Mouse (Mus musculus) adipocyte (in vitro differentiated cells): ENCODE data around the gene Nt5c2.
A peak's percentile ranks its signal among the peaks of the same experiment; 100 is the strongest.

Experiments
- DNase-seq: peaks from one replicate; pipeline ENCODE4 v3.0.0-alpha.2; 2016; ENCODE audit warnings: low spot score

Gene Nt5c2

GRCm38 (mm10) chr19:47014447-47015381, at the start of gene Nt5c2, which contains the start of gene Ina:
Gene Nt5c2, minus strand, starts transcription at chr19:47015153.
Gene Ina, plus strand, starts transcription at chr19:47014698.
- no peak for DNase-seq

- DNase-seq = no peak
These were observed 42.7 kb upstream of the Nt5c2 start for GRCm38 (mm10) chr19:47057684-47058083.

GRCm38 (mm10) chr19:47053471-47053870, 38.5 kb upstream of the Nt5c2 start:
- DNase-seq = no peak

GRCm38 (mm10) chr19:47052927-47053326, 38.0 kb upstream of the Nt5c2 start:
- DNase-seq = no peak

GRCm38 (mm10) chr19:47050271-47051032, 35.5 kb upstream of the Nt5c2 start, which contains the start of gene Pcgf6:
Gene Pcgf6, minus strand, starts transcription at chr19:47050906.
- peak; percentile 65 for DNase-seq

GRCm38 (mm10) chr19:47049840-47050239, 34.9 kb upstream of the Nt5c2 start:
- DNase-seq = no peak

GRCm38 (mm10) chr19:47049061-47049460, 34.1 kb upstream of the Nt5c2 start:
- no peak for DNase-seq

- DNase-seq = no peak
These were observed 32.4 kb upstream of the Nt5c2 start for GRCm38 (mm10) chr19:47047236-47047833.

GRCm38 (mm10) chr19:47046343-47046742, 31.4 kb upstream of the Nt5c2 start:
- no peak for DNase-seq

- DNase-seq = peak; percentile 59
These were observed 28.7 kb upstream of the Nt5c2 start for GRCm38 (mm10) chr19:47043608-47044007.

- DNase-seq = peak; percentile 41
These were observed 25.9 kb upstream of the Nt5c2 start for GRCm38 (mm10) chr19:47040720-47041473.

GRCm38 (mm10) chr19:47036596-47036995, 21.6 kb upstream of the Nt5c2 start:
- DNase-seq = no peak

GRCm38 (mm10) chr19:47034916-47035315, 20.0 kb upstream of the Nt5c2 start:
- DNase-seq = no peak

- no peak for DNase-seq
These were observed 16.8 kb upstream of the Nt5c2 start for GRCm38 (mm10) chr19:47031770-47032169.

- DNase-seq = no peak
These were observed 14.8 kb upstream of the Nt5c2 start for GRCm38 (mm10) chr19:47029796-47030195.

GRCm38 (mm10) chr19:47026513-47026912, 11.6 kb upstream of the Nt5c2 start:
- DNase-seq = no peak

- no peak for DNase-seq
These were observed 10.0 kb upstream of the Nt5c2 start for GRCm38 (mm10) chr19:47024954-47025353.

- no peak for DNase-seq
These were observed 8.6 kb upstream of the Nt5c2 start for GRCm38 (mm10) chr19:47023546-47023945.

GRCm38 (mm10) chr19:47022709-47023108, 7.8 kb upstream of the Nt5c2 start:
- DNase-seq = no peak

GRCm38 (mm10) chr19:47019326-47019725, 4.4 kb upstream of the Nt5c2 start:
- no peak for DNase-seq

GRCm38 (mm10) chr19:47018330-47018729, 3.4 kb upstream of the Nt5c2 start:
- no peak for DNase-seq

GRCm38 (mm10) chr19:47017831-47018230, 2.9 kb upstream of the Nt5c2 start:
- DNase-seq = no peak
